Mouse (Mus musculus) yolk sac, embryonic 10.5 days (tissue): ENCODE measurements around the gene Efs.
A peak's percentile ranks its signal among the peaks of the same experiment; 100 is the strongest.
"Not testable (repeated sequence)": the region's sequence is repeated elsewhere in the genome, so short reads cannot be mapped to it uniquely, and the experiment has no call there.

ENCODE experiments used
- DNase-seq: peaks from one replicate; pipeline ENCODE4 v3.0.0-alpha.2; 2017; ENCODE audit warnings: low spot score

Gene Efs

GRCm38 (mm10) chr14:54947008-54947407 lies 21.1 kb upstream of the Efs start:
- not testable (repeated sequence) for DNase-seq

GRCm38 (mm10) chr14:54945975-54946704 lies 20.2 kb upstream of the Efs start:
- no peak for DNase-seq

GRCm38 (mm10) chr14:54944939-54945338 lies 19.0 kb upstream of the Efs start:
- no peak for DNase-seq

- DNase-seq, result no peak
These were observed 18.0 kb upstream of the Efs start for GRCm38 (mm10) chr14:54943971-54944370.

GRCm38 (mm10) chr14:54942479-54942878 lies 16.6 kb upstream of the Efs start:
- DNase-seq, result no peak

- DNase-seq, result no peak
These were observed 15.4 kb upstream of the Efs start for GRCm38 (mm10) chr14:54941024-54941978.

GRCm38 (mm10) chr14:54940176-54940530 lies 14.2 kb upstream of the Efs start:
- DNase-seq, result no peak

GRCm38 (mm10) chr14:54939434-54940175 lies 13.7 kb upstream of the Efs start:
- DNase-seq, result peak; percentile 40

GRCm38 (mm10) chr14:54938431-54939219 lies 12.7 kb upstream of the Efs start:
- DNase-seq, result no peak

- DNase-seq, result no peak
These were observed 11.6 kb upstream of the Efs start for GRCm38 (mm10) chr14:54937361-54938182.

- DNase-seq, result no peak
These were observed 10.9 kb upstream of the Efs start for GRCm38 (mm10) chr14:54936831-54937160.

- no peak for DNase-seq
These were observed 10.2 kb upstream of the Efs start, which contains the start of gene Cmtm5 for GRCm38 (mm10) chr14:54935904-54936830. Gene Cmtm5 (plus strand): TSS chr14:54936261.

GRCm38 (mm10) chr14:54932645-54933150 lies 6.8 kb upstream of the Efs start, which contains the start of gene Il25:
Gene Il25 (plus strand): TSS chr14:54932695.
- DNase-seq, result no peak

- no peak for DNase-seq
These were observed 4.5 kb upstream of the Efs start for GRCm38 (mm10) chr14:54930431-54930830.

GRCm38 (mm10) chr14:54929801-54930200 lies 3.9 kb upstream of the Efs start:
- DNase-seq, result no peak

- DNase-seq, result no peak
These were observed 1.4 kb upstream of the Efs start for GRCm38 (mm10) chr14:54927296-54927695.

- DNase-seq, result peak; percentile 77
These were observed 654 bp upstream of the Efs start for GRCm38 (mm10) chr14:54926401-54927158.

GRCm38 (mm10) chr14:54924641-54925348 lies 1.1 kb downstream of the Efs start:
- peak; percentile 29 for DNase-seq
